Mouse (Mus musculus): ENCODE measurements around the gene Cmtr2. TPM values are rescaled to one million over a fixed set of nuclear protein-coding genes. Genes with fewer than 3 reads are reported as not detected.

The Cmtr2 gene
- polyA plus RNA-seq, 1 experiment from 2014 or later: 10.5 TPM

GRCm38 (mm10) chr8:110216253-110216652 lies 788 bp downstream of the Cmtr2 start:
- 83% methylated on average over 5 of the region's 5 CpGs for WGBS
- H3K4me1 ChIP-seq: peaks cover 13% of the 10 kb centered on the region
- no peaks in the 10 kb centered on the region for H3K27me3 ChIP-seq
- H3K4me2 ChIP-seq (replicated peaks): no peak overlapping the region
- no peak for ATAC-seq (ENCODE audit: low FRiP score)
- no peak overlapping the region for H3K27ac ChIP-seq
- no peak overlapping the region for H3K4me3 ChIP-seq
- H3K36me3 ChIP-seq: peaks cover 5% of the 10 kb centered on the region
- H3K9me3 ChIP-seq (replicated peaks): no peaks in the 10 kb centered on the region
- no peak overlapping the region for H3K9ac ChIP-seq

- peak; percentile 60 for ATAC-seq (ENCODE audit: low FRiP score)
- no peaks in the 10 kb centered on the region for H3K27me3 ChIP-seq
- WGBS: 33% methylated on average over 5 of the region's 5 CpGs
Observed at GRCm38 (mm10) chr8:110217198-110217597, 1.7 kb downstream of the Cmtr2 start.

GRCm38 (mm10) chr8:110217681-110218131 lies 2.2 kb downstream of the Cmtr2 start:
- peak; percentile 100 for ATAC-seq (ENCODE audit: low FRiP score)
- peak overlapping the region; percentile 42; the same call in 1 of the 2 replicates for H3K9ac ChIP-seq
- H3K9me3 ChIP-seq (replicated peaks): no peaks in the 10 kb centered on the region
- no peaks in the 10 kb centered on the region for H3K27me3 ChIP-seq
- peaks cover 19% of the 10 kb centered on the region for H3K36me3 ChIP-seq
- under 1% methylated on average over 43 of the region's 43 CpGs for WGBS
- peak overlapping the region; percentile 69 for H3K4me2 ChIP-seq (replicated peaks)
- peak overlapping the region; percentile 46 for H3K27ac ChIP-seq
- H3K4me1 ChIP-seq: peaks cover 13% of the 10 kb centered on the region
- H3K4me3 ChIP-seq: peak overlapping the region; percentile 58

More at GRCm38 (mm10) chr8:110217198-110217597, 1.7 kb downstream of the Cmtr2 start:
- peak overlapping the region; percentile 69 for H3K4me2 ChIP-seq (replicated peaks)
- H3K9ac ChIP-seq: peak overlapping the region; percentile 35; the same call in 1 of the 2 replicates
- peaks cover 14% of the 10 kb centered on the region for H3K36me3 ChIP-seq
- H3K27ac ChIP-seq: 0 out of 2 replicates have a peak overlapping the region, but pooled peaks have one; percentile 46
- H3K4me3 ChIP-seq: peak overlapping the region; percentile 58
- no peaks in the 10 kb centered on the region for H3K9me3 ChIP-seq (replicated peaks)
- peaks cover 13% of the 10 kb centered on the region for H3K4me1 ChIP-seq

- Histone ChIP-seq H3K4me3 (peak overlapping the region; percentile 58), H3K9me3 (replicated peaks) (no peaks in the 10 kb centered on the region), H3K27me3 (no peaks in the 10 kb centered on the region), H3K4me2 (replicated peaks) (peak overlapping the region; percentile 69), H3K9ac (peak overlapping the region; percentile 42; the same call in 1 of the 2 replicates), H3K4me1 (peaks cover 13% of the 10 kb centered on the region), H3K36me3 (peaks cover 28% of the 10 kb centered on the region), H3K27ac (no peak overlapping the region)
- no peak for ATAC-seq (ENCODE audit: low FRiP score)
- WGBS: 78% methylated on average over 5 of the region's 5 CpGs
Observed at GRCm38 (mm10) chr8:110218511-110218910, 3.0 kb downstream of the Cmtr2 start.

- ATAC-seq (ENCODE audit: low FRiP score): no peak
- H3K9ac ChIP-seq: no peak overlapping the region
- H3K9me3 ChIP-seq (replicated peaks): peaks cover 3% of the 10 kb centered on the region; the same call in 1 of the 2 replicates
- H3K4me1 ChIP-seq: peaks cover 13% of the 10 kb centered on the region
- WGBS: 90% methylated on average over 14 of the region's 14 CpGs
- peaks cover 34% of the 10 kb centered on the region for H3K36me3 ChIP-seq
- H3K4me2 ChIP-seq (replicated peaks): no peak overlapping the region
- no peak overlapping the region for H3K27ac ChIP-seq
- no peak overlapping the region for H3K4me3 ChIP-seq
- H3K27me3 ChIP-seq: no peaks in the 10 kb centered on the region
Observed at GRCm38 (mm10) chr8:110220936-110221335, 5.5 kb downstream of the Cmtr2 start.

- H3K9ac ChIP-seq: no peak overlapping the region
- 65% methylated on average over 6 of the region's 6 CpGs for WGBS
- H3K4me2 ChIP-seq (replicated peaks): no peak overlapping the region
- no peak overlapping the region for H3K4me3 ChIP-seq
- no peaks in the 10 kb centered on the region for H3K27me3 ChIP-seq
- H3K9me3 ChIP-seq (replicated peaks): peaks cover 4% of the 10 kb centered on the region; the same call in 1 of the 2 replicates
- ATAC-seq (ENCODE audit: low FRiP score): 0 out of 2 replicates have a peak, but pooled peaks have one; percentile 35
- no peak overlapping the region for H3K27ac ChIP-seq
- no peaks in the 10 kb centered on the region for H3K4me1 ChIP-seq
- H3K36me3 ChIP-seq: 0 out of 2 replicates have a peak, but pooled peaks cover under 1% of the 10 kb centered on the region
Observed at GRCm38 (mm10) chr8:110230803-110231202, 15.3 kb downstream of the Cmtr2 start.

- Histone ChIP-seq H3K36me3 (no peaks in the 10 kb centered on the region), H3K9ac (no peak overlapping the region), H3K27me3 (no peaks in the 10 kb centered on the region), H3K4me1 (no peaks in the 10 kb centered on the region; the same call in 1 of the 2 replicates), H3K9me3 (replicated peaks) (no peaks in the 10 kb centered on the region), H3K4me3 (no peak overlapping the region), H3K27ac (peak overlapping the region; percentile 55), H3K4me2 (replicated peaks) (no peak overlapping the region)
- ATAC-seq (ENCODE audit: low FRiP score): 0 out of 2 replicates have a peak, but pooled peaks have one; percentile 26
- 47% methylated on average over 7 of the region's 7 CpGs for WGBS
Observed at GRCm38 (mm10) chr8:110242278-110243177, 27.1 kb downstream of the Cmtr2 start.

GRCm38 (mm10) chr8:110244566-110244965 lies 29.1 kb downstream of the Cmtr2 start:
- no peaks in the 10 kb centered on the region for H3K27me3 ChIP-seq
- H3K9ac ChIP-seq: no peak overlapping the region
- H3K27ac ChIP-seq: no peak overlapping the region
- H3K4me1 ChIP-seq: no peaks in the 10 kb centered on the region; the same call in 1 of the 2 replicates
- H3K9me3 ChIP-seq (replicated peaks): no peaks in the 10 kb centered on the region
- ATAC-seq (ENCODE audit: low FRiP score): no peak
- no peak overlapping the region for H3K4me3 ChIP-seq
- no peak overlapping the region for H3K4me2 ChIP-seq (replicated peaks)
- H3K36me3 ChIP-seq: no peaks in the 10 kb centered on the region
- WGBS: 52% methylated on average over 2 of the region's 2 CpGs

- no peak overlapping the region for H3K4me3 ChIP-seq
- H3K36me3 ChIP-seq: no peaks in the 10 kb centered on the region
- H3K9me3 ChIP-seq (replicated peaks): no peaks in the 10 kb centered on the region
- no peaks in the 10 kb centered on the region for H3K27me3 ChIP-seq
- no peaks in the 10 kb centered on the region; the same call in 1 of the 2 replicates for H3K4me1 ChIP-seq
- H3K27ac ChIP-seq: no peak overlapping the region
- no peak overlapping the region for H3K4me2 ChIP-seq (replicated peaks)
- ATAC-seq (ENCODE audit: low FRiP score): no peak
- 77% methylated on average over 6 of the region's 6 CpGs for WGBS
- no peak overlapping the region for H3K9ac ChIP-seq
Observed at GRCm38 (mm10) chr8:110247238-110247637, 31.8 kb downstream of the Cmtr2 start.

- ATAC-seq (ENCODE audit: low FRiP score): no peak
- Histone ChIP-seq H3K9ac (no peak overlapping the region), H3K4me3 (no peak overlapping the region), H3K4me2 (replicated peaks) (no peak overlapping the region), H3K36me3 (no peaks in the 10 kb centered on the region), H3K27ac (no peak overlapping the region), H3K27me3 (no peaks in the 10 kb centered on the region), H3K4me1 (no peaks in the 10 kb centered on the region), H3K9me3 (replicated peaks) (no peaks in the 10 kb centered on the region)
- WGBS: 80% methylated on average over 4 of the region's 4 CpGs
Observed at GRCm38 (mm10) chr8:110253986-110254385, 38.5 kb downstream of the Cmtr2 start.

- 69% methylated on average over 11 of the region's 11 CpGs for WGBS
- Histone ChIP-seq H3K4me3 (no peak overlapping the region), H3K9ac (no peak overlapping the region), H3K4me2 (replicated peaks) (no peak overlapping the region), H3K9me3 (replicated peaks) (no peaks in the 10 kb centered on the region), H3K36me3 (no peaks in the 10 kb centered on the region), H3K27me3 (0 out of 2 replicates have a peak, but pooled peaks cover 5% of the 10 kb centered on the region), H3K27ac (no peak overlapping the region), H3K4me1 (peaks cover 10% of the 10 kb centered on the region)
- no peak for ATAC-seq (ENCODE audit: low FRiP score)
Observed at GRCm38 (mm10) chr8:110265796-110266305, 50.4 kb downstream of the Cmtr2 start.

- Histone ChIP-seq H3K9me3 (replicated peaks) (no peaks in the 10 kb centered on the region), H3K36me3 (no peaks in the 10 kb centered on the region), H3K27me3 (0 out of 2 replicates have a peak, but pooled peaks cover under 1% of the 10 kb centered on the region), H3K9ac (no peak within 1 kb of the TSS; the same call in 1 of the 2 replicates), H3K4me3 (peak within 1 kb of the TSS; percentile 36), H3K27ac (no peak within 1 kb of the TSS), H3K4me1 (peaks cover 10% of the 10 kb centered on the region), H3K4me2 (replicated peaks) (peak within 1 kb of the TSS; percentile 52)
- ATAC-seq (ENCODE audit: low FRiP score): peak; percentile 82
- 0% methylated on average over 15 of the region's 15 CpGs for WGBS
Observed at GRCm38 (mm10) chr8:110266741-110267140, 51.3 kb downstream of the Cmtr2 start, which contains the start of gene Hydin. Hydin (plus strand) TSS chr8:110266977.

All from hindbrain, embryonic 12.5 days (tissue).